Mouse (Mus musculus) CD4-positive naive resting alpha-beta T cell, adult 57 days (primary cell): ENCODE data around the gene Bbs4. TPM values are rescaled to one million over a fixed set of nuclear protein-coding genes. Genes with fewer than 3 reads are reported as not detected.

ENCODE experiments used
- total RNA-seq: library from RNA; stranded (reverse); gene quantifications from one replicate; pipeline ENCODE4 v1.2.4, GENCODE M21; 2023

Bbs4 gene
- total RNA-seq: 8.4 TPM

GRCm38 (mm10) chr9:59353253-59353639 lies at the start of gene Bbs4:
Gene Bbs4 (minus strand): TSS chr9:59353508.

GRCm38 (mm10) chr9:59290957-59291687 lies 62.2 kb downstream of the Bbs4 start, which contains the start of gene Adpgk:
Gene Adpgk (plus strand): TSS chr9:59291558.

Other genes starting within 250 kb of the Bbs4 start
- 84.1 TPM for gene Adpgk, start 62.0 kb downstream of the Bbs4 start, total RNA-seq
- gene Arih1, start 133.1 kb upstream of the Bbs4 start, total RNA-seq: 183 TPM
- gene Hexa, start 186.0 kb upstream of the Bbs4 start, total RNA-seq: 44.5 TPM
- 0.71 TPM for gene Tmem202, start 186.3 kb upstream of the Bbs4 start, total RNA-seq
- gene Celf6, start 224.4 kb upstream of the Bbs4 start, total RNA-seq: not detected